Mouse (Mus musculus): Measurements from ENCODE around the gene Zfp512b. TPM values are rescaled to one million over a fixed set of nuclear protein-coding genes. Genes with fewer than 3 reads are reported as not detected.

The Zfp512b gene
- total and polyA plus RNA-seq, 2 experiments from 2014 or later, result 62.3 to 75.6 TPM

DNA sequence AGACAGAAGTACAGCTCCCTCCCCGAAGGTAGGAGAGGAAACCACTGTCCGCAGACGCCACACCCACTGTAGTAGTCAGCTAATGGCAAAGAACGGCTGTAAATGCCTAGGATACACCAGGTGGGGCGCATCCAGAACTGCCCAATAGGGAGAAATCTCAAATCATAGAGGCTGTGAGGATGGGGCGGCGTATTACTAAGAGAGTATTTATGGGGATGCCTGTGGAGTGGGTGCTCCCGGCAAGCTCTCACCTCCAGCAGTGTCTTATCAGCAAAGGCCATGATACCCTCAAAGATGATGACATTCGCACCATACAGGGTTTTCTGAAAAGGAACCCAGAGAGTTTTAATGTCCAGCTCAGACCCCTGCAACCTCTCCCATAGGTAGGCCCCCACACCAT, 18.6 kb downstream of the Zfp512b start:
- Histone ChIP-seq H3K4me2 (ENCODE audit: low read depth) (no peak overlapping the region), H3K27me3 (ENCODE audit: insufficient read depth, low read length) (no peaks in the 10 kb centered on the region), H3K4me3 (ENCODE audit: low read depth, low read length) (no peak overlapping the region), H3K27ac (ENCODE audit: low read depth, low read length) (no peak overlapping the region), H3K4me1 (ENCODE audit: insufficient read depth) (no peaks in the 10 kb centered on the region), H3K36me3 (ENCODE audit: insufficient read depth) (0 out of 2 replicates have a peak, but pooled peaks cover 3% of the 10 kb centered on the region), H3K9me3 (ENCODE audit: low read length) (no peaks in the 10 kb centered on the region), H3K9ac (no peak overlapping the region)
- ATAC-seq (no peak), DNase-seq (no peak)
- 94% methylated on average over 9 of the region's 9 CpGs for WGBS
- no peak for TF ChIP-seq CTCF (IDR thresholded peaks at IDR 0.05; ENCODE audit: low read depth)

DNA sequence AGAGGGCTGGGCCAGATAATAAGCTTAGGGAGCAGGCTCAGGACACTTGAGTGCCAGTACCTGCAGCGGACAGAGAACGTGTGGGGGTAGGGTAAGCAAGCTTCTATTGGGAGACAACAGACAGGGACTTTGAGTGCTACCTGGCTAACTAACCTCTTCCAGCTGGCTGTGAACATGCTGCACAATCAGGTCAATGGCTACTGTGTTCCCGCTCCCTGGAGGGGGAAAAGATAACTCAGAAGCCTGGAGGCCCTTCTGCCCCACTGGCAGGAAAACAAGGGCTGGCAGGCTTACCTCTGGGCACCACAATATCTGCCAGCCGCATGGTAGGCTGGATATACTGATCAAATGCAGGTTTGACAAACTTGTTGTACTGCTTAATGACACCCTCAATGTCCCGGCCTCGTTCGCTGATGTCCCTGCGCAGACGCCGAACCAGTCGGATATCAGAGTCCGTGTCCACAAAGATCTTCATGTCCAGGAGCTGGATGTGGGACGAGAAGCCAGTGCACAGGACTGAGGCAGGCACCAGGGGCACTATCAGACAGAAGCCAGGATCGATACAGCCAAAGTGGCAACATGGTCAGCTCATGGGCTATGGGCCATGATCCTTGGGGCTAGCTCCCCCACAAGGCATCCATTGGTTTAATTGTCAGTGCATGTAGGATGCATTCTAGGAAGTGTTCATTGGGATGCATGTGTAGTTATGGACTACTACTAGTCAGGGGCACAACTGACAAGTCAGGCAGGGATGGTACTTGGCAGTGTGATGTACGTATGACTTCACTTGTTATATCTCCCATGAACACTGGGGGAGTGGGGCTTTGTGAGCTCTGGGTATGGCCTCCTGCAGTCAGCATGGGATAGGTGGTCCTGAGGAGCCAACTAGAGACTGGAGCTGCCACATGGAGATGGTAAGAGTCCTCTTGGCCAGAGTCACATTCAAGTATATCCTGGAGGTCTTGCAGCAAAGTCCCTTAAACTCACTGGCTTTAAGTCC, 19.4 kb downstream of the Zfp512b start:
- Histone ChIP-seq H3K27ac (ENCODE audit: low read depth, low read length) (no peak overlapping the region), H3K27me3 (ENCODE audit: insufficient read depth, low read length) (no peaks in the 10 kb centered on the region), H3K9ac (no peak overlapping the region), H3K36me3 (ENCODE audit: insufficient read depth) (0 out of 2 replicates have a peak, but pooled peaks cover 3% of the 10 kb centered on the region), H3K4me3 (ENCODE audit: low read depth, low read length) (no peak overlapping the region), H3K4me1 (ENCODE audit: insufficient read depth) (no peaks in the 10 kb centered on the region), H3K4me2 (ENCODE audit: low read depth) (no peak overlapping the region), H3K9me3 (ENCODE audit: low read length) (no peaks in the 10 kb centered on the region)
- TF ChIP-seq CTCF (IDR thresholded peaks at IDR 0.05; ENCODE audit: low read depth), result no peak
- DNase-seq (no peak), ATAC-seq (no peak)
- WGBS, result 92% methylated on average over 15 of the region's 15 CpGs

DNA sequence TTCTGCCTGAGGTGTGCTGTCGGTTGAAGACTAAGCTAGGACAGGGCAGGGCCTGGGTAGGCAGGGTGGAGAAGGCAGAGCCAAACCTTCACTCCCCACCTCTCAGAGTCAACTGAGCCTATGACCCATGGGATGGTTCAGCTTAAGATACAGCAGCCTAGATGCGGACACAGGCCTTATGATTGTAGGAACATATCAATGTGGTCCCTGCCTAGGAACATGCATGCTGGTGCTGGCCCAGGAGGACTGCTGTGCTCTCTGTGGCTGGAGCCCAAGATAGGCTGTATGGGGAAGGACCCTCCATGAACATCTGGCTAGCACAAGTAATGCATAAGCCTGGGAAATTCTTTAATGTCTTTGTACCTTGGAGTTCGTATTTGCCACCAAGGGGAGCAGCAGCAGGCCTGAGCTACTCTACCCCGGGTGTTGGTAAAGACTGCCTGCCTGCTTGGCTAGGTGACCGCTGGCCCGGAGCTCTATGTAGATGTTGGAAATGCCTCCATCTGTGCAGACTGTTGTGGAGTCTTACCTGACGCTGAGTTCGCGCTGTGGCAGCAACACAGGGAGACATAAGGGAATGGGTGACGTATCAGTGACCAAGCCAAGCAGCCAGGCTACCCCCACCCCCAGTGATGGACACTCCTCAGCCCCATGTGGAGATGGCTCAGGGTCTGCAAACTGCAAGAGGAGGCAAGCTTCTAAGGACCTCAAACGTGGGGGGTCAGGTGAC, 20.5 kb downstream of the Zfp512b start:
- H3K4me3 ChIP-seq (ENCODE audit: low read depth, low read length), result no peak overlapping the region
- DNase-seq, result no peak
- WGBS, result 91% methylated on average over 11 of the region's 11 CpGs

DNA sequence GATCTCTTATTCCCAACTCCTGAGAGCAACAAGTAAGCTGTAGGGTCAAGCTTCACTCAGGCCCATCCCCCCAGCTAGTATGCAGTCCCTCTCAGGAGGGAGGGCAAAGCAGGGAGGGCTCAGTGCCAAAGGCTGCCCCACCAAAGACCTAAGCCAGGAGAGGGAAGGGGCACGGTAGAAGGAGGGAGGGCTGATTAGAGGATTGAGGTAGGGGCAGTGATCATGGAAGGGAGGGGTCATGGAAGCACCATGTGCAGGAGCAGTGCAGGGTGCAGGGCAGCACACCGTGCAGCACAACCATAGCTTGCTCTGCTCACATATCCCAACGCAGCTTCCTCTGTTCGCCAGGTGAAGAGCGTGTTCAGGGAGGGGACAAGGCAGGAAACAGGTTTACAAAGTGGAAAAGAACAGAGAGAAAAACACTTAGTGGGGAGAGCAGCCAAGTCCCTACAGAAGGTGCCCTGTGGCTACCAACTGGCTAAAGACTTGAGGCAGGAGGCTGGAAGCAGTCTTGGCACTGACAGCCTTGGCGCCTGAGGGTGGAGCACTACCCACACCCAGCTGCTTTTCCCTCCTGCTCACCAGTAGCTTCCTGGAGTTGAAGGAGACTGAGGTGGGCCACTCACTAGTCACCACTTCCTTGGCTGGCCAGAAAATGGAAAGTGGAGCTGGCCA, 21.5 kb downstream of the Zfp512b start:
- WGBS, result 73% methylated on average over 6 of the region's 6 CpGs
- no peak for ATAC-seq

More for the DNA sequence above, 20.5 kb downstream of the Zfp512b start:
- Histone ChIP-seq H3K9ac (no peak overlapping the region), H3K27me3 (ENCODE audit: insufficient read depth, low read length) (no peaks in the 10 kb centered on the region), H3K9me3 (ENCODE audit: low read length) (no peaks in the 10 kb centered on the region), H3K4me2 (ENCODE audit: low read depth) (no peak overlapping the region), H3K27ac (ENCODE audit: low read depth, low read length) (no peak overlapping the region), H3K4me1 (ENCODE audit: insufficient read depth) (no peaks in the 10 kb centered on the region), H3K36me3 (ENCODE audit: insufficient read depth) (0 out of 2 replicates have a peak, but pooled peaks cover 3% of the 10 kb centered on the region)
- no peak for ATAC-seq
- no peak for TF ChIP-seq CTCF (IDR thresholded peaks at IDR 0.05; ENCODE audit: low read depth)

DNA sequence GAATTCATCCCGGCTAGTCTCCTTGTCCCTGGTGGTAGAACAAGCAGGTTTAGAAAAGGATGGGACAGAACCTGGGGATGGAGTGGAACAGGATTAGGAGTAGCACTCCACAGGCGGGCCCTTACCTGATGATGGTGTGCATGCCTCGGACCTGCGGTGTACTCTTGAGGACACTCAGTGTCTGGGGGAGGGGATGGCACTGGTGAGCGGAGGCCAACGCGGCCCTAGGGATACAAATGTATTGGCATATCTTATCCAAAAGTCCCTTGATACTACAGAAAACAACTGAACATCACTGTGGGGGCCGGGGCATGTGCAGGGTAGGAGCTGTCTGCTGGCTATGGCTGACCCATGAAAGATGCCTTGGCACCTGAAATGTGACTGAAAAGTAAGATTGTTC, 22.2 kb downstream of the Zfp512b start:
- TF ChIP-seq CTCF (IDR thresholded peaks at IDR 0.05; ENCODE audit: low read depth), result no peak
- no peaks in the 10 kb centered on the region for H3K9me3 ChIP-seq (ENCODE audit: low read length)
- no peak for ATAC-seq
- H3K4me1 ChIP-seq (ENCODE audit: insufficient read depth), result no peaks in the 10 kb centered on the region
- no peak overlapping the region for H3K9ac ChIP-seq
- 91% methylated on average over 8 of the region's 8 CpGs for WGBS
- no peak for DNase-seq
- no peak overlapping the region for H3K27ac ChIP-seq (ENCODE audit: low read depth, low read length)
- no peaks in the 10 kb centered on the region for H3K27me3 ChIP-seq (ENCODE audit: insufficient read depth, low read length)
- H3K4me2 ChIP-seq (ENCODE audit: low read depth), result no peak overlapping the region
- no peak overlapping the region for H3K4me3 ChIP-seq (ENCODE audit: low read depth, low read length)
- H3K36me3 ChIP-seq (ENCODE audit: insufficient read depth), result 0 out of 2 replicates have a peak, but pooled peaks cover 3% of the 10 kb centered on the region

More for the DNA sequence above, 21.5 kb downstream of the Zfp512b start:
- Histone ChIP-seq H3K36me3 (ENCODE audit: insufficient read depth) (0 out of 2 replicates have a peak, but pooled peaks cover 3% of the 10 kb centered on the region), H3K4me1 (ENCODE audit: insufficient read depth) (no peaks in the 10 kb centered on the region), H3K9me3 (ENCODE audit: low read length) (no peaks in the 10 kb centered on the region), H3K9ac (no peak overlapping the region), H3K4me3 (ENCODE audit: low read depth, low read length) (no peak overlapping the region), H3K27me3 (ENCODE audit: insufficient read depth, low read length) (no peaks in the 10 kb centered on the region), H3K4me2 (ENCODE audit: low read depth) (no peak overlapping the region), H3K27ac (ENCODE audit: low read depth, low read length) (no peak overlapping the region)
- TF ChIP-seq CTCF (IDR thresholded peaks at IDR 0.05; ENCODE audit: low read depth), result no peak
- no peak for DNase-seq

DNA sequence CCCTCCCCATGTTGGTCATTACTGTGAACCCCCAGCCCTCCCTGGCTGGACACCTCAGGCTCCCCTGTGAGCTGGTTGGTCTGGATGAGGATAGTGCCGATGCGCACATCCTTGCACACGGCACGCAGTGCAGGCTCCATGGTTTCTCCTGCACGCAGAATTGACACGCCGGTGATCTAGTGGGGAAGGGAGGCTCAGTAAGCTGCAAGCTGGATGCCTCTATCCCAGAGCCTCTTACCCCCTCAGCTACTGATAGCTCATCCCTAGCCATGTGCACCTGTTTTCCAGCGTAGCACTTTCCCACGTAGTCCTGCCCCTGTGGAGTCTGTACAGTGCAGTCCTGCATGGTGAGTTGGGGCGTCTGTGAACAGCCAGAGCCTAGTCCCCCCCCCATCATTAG, 22.7 kb downstream of the Zfp512b start:
- Histone ChIP-seq H3K4me3 (ENCODE audit: low read depth, low read length) (no peak overlapping the region), H3K4me1 (ENCODE audit: insufficient read depth) (no peaks in the 10 kb centered on the region), H3K27ac (ENCODE audit: low read depth, low read length) (no peak overlapping the region), H3K27me3 (ENCODE audit: insufficient read depth, low read length) (no peaks in the 10 kb centered on the region), H3K9ac (no peak overlapping the region), H3K9me3 (ENCODE audit: low read length) (no peaks in the 10 kb centered on the region), H3K36me3 (ENCODE audit: insufficient read depth) (0 out of 2 replicates have a peak, but pooled peaks cover 3% of the 10 kb centered on the region), H3K4me2 (ENCODE audit: low read depth) (no peak overlapping the region)
- ATAC-seq (no peak), DNase-seq (no peak)
- TF ChIP-seq CTCF (IDR thresholded peaks at IDR 0.05; ENCODE audit: low read depth), result no peak
- 91% methylated on average over 10 of the region's 10 CpGs for WGBS

All from forebrain, postnatal 0 days (tissue).